Mouse (Mus musculus) spleen, adult 12 weeks (tissue): ENCODE data around the gene C130026I21Rik.
"Not testable (repeated sequence)": the region's sequence is repeated elsewhere in the genome, so short reads cannot be mapped to it uniquely, and the experiment has no call there.

Source experiments
- DNase-seq: peaks from one replicate; pipeline ENCODE4 v3.0.0; 2022; ENCODE audit warnings: low spot score

The C130026I21Rik gene

DNA sequence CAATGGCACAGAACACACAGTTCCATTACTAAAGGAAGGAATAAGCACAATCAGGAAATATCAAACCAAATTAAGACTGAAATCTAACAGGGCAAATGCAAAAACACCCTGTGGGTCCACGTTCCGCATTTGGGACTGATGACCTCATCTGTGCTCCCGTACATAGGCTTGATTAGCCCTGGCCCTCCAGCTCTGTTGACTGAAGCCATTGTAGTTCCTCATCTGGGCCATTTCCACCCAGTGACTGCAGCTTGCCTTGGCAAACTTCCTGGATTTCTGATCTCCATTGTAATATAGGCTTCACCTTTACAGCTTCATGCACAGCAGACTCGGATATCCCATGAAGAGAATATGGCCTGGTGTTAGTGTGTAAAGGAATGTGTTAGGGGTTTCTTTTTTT lies 148.5 kb downstream of the C130026I21Rik start:
- DNase-seq = not testable (repeated sequence)

DNA sequence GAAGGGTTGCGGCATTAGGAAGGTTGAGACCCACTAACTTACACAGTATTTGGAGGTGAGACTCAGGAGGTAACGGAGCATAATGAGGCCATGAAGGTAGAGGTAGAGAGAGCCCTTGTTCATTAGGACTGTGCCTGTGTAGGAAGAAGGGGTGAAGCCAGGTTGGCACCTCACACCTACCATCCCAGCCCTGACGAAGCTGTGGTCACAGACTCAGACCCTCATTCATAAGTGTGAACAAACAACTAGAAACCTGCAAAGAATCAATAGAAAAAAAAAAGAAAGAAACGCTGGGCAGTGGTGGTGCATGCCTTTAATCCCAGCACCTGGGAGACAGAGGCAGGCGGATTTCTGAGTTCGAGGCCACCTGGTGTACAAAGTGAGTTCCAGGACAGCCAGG lies 152.0 kb downstream of the C130026I21Rik start:
- not testable (repeated sequence) for DNase-seq

DNA sequence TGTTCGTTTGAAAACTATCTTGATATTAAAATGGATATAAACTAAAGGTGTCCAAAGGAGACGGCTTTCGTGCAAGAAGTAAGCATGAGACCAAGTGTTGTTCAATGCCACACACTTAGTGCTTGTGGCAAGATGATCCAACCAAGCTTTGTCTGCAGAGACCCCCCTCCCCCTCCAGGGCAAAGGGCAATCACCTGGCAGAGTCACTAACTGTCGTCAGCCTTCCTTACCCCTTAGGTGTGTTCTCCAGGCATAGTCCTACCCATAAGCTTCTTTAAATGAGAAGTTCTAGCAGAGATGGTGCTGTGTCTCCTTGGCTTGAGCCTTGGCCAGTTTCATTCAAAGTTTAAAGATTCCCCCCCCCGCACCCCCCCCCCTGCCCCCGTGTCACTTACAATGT lies 152.8 kb downstream of the C130026I21Rik start:
- not testable (repeated sequence) for DNase-seq

DNA sequence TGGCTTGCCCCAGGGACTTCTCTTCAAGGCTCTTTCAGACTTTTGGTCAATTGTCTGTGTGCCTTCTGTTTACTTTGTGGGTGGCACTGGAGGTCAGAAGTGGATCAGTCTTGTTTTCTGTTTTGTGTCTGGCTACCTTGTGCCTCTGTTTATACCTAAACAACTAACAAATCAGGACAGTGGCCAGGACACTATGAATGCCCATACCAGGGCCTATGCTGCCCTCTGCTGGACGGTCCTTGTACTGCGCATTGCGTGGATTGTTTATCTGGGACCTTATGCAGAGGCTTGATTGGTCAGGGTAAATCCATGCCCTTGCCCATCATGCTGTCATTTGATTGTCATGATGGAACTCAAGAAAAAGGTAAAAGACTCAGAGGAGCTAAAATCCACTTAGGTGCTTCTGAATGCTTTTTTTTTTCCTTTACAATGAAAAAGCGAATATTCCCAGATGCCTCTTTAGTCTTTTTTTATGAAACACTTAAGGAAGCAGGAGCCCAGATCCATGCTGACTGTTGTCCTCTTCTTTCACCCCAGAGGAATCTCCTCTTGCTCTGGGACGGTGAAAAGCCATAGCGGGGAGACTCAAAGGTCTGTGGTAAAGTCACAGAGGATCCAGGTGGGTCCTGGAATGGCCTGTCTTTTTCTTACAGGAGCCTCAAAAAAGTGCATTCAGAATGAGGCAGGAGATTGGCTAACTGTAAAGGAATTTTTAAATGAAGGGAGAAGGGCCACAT lies 155.5 kb downstream of the C130026I21Rik start:
- DNase-seq = not testable (repeated sequence)

DNA sequence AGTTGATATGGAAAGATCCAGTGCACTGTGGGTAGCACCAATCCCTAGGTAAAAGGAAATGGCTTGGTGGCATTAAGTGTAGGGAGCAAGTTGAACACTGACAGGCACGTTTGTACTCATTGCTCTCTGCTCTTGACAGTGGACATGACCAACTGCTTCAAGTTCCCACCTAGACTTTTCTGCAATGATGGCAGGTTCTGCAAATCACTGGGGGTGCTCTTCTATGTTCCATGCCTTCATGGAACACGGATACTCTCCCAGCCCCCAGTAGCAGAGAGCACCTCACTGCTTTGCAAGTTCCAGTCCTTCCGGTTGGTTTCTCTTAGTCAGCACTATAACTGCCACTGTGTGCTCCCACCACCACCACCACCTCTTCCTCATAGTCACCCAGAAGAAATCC lies 156.3 kb downstream of the C130026I21Rik start:
- not testable (repeated sequence) for DNase-seq

DNA sequence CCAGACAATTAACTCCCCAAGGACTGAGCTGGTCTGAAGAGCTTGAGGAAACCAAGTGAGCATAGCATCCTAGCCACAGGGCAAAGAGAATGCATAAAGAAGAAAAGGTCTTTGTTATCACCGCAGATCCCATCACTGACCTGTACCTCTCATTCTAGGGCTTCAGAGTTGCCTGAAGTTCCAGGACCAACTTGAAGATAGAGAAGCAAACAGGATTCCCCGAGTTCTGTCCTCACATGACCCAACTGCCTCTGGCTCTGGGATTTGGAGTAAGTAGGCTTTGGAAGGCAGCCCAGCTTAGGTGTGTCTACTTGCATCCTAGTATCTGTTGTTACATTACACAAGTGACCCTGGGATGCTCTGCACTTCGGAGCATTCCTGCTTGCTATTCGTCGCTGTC lies 157.5 kb downstream of the C130026I21Rik start:
- DNase-seq = not testable (repeated sequence)

DNA sequence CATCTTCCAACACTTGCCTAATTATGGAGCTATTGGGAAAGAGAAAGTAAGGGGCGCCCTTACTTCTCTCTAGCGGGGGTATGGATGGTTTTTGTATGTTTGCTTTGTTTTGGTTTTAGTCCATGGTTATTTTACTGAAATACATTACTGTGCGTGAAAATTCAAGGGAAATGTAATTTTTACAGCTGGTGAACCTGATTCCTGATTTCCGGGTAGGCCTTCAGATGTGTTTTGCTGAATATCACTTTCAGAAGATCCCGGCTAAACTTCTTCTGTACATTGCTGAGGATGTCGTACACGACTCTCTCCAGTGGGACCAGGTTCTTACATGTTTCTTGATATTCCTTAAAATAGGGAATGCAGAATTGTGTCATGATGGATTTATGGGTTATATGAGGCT lies 158.1 kb downstream of the C130026I21Rik start:
- DNase-seq = not testable (repeated sequence)

DNA sequence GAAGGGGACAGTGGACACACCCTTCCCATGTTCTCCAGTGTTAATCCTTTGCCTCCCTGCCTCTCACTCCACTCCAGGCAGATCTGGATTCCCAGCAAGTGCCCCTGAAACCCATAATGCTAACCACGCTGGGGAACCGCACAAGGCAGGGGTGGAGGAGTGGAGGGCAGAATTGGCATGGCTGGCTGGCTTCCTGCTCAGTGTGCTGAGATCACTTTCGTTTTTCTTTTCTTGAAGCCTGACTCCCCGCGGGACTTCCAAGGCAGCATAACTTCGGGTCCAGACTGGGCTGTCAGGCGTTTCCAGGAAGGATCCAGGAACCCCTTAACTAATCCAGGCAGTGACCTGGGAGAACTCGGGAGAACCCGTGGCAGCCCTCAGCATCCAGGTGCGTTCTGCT lies 158.8 kb downstream of the C130026I21Rik start:
- DNase-seq = peak; percentile 48

DNA sequence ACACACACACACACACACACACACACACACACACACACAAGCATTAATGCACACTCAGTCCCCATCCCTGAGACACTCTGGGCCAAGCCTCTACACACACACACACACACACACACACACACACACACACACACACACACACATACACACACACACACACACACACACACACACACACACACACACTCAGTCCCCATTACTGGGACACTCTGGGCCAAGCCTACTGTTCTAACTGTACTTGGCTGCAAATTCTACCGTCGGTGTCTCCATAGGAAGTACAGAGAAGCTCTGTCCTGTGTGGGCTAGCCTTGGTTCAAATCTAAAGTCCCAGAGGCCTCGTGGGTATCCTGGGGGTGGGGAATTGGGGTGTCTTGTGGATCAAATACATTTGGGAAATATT lies 159.5 kb downstream of the C130026I21Rik start:
- DNase-seq = not testable (repeated sequence)

DNA sequence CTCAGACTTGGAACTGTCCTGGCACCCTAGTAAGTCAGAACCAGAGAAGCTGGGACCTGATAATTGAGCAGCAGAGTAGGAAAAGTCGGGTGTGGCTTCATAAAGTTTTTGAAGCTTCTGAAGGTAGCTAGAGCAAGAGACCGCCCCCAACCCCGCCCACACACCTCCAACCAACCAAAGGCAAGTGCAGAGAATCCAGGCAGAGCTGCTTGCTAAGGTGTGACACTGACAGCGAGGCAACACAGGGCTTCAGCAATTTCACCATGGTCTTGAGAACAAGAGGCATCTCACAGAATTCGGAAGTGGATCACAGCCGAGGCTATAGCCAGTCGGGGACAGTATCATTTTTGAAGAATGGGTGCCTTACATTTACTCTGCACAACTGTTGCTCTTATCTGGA lies 160.6 kb downstream of the C130026I21Rik start, which contains the start of gene A530032D15Rik:
Gene A530032D15Rik, minus strand, starts transcription at position 101 of the 400 bp plus-strand sequence.
- DNase-seq = not testable (repeated sequence)

DNA sequence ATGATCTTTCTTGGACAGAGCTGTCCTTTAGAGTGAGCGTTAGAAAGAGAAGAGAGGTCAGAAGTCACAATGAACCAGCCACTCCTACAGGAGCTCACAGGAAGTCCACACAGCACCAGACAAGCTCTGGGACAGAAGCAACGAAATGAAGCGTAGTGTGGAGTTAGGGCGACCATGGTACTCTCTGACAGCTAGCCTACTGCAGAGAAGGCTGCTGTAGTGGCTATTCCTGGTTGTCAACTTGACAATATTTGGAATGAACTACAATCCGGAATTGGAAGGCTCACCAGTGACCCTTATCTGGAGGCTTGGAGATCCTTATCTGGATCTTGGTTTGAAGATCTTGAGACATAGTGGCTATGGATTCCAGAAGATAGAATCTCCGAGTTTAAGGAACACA lies 164.4 kb downstream of the C130026I21Rik start:
- not testable (repeated sequence) for DNase-seq

DNA sequence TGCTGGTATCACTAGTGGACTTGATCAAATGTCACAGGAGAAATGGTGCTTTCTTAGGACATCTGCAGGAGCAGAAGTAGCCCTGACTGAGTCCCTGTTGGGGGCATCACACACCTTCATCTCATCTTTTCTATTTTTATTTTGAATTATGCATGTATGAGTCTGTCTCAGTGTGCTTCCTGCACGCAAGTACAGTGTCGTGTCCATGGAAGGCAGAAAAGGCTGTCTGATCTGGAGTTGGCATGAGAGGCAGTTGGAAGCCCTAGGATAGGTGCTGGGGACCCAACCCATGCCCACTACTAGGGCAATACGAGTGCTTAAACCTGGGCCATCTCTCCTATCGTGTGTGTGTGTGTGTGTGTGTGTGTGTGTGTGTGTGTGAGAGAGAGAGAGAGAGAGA lies 165.0 kb downstream of the C130026I21Rik start:
- peak; percentile 23 for DNase-seq

DNA sequence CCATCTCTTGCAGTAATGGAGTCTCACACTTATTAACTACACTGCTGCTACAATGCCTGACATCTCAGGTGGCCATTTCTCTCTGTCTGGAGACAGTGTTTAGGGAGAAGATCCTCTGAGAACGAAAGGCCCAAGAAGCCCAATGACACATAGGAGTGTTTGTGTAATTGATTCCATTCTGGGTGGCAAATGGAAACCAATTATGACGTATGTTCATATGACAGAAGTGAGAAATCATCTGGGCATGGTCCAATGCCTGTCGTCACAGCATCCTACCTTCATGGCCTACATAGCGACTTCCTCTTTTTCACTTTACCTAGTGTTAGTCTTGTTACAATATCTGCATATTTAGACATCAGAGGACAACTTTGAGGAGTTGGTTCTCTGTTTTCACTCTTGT lies 168.6 kb downstream of the C130026I21Rik start:
- DNase-seq = peak; percentile 35

DNA sequence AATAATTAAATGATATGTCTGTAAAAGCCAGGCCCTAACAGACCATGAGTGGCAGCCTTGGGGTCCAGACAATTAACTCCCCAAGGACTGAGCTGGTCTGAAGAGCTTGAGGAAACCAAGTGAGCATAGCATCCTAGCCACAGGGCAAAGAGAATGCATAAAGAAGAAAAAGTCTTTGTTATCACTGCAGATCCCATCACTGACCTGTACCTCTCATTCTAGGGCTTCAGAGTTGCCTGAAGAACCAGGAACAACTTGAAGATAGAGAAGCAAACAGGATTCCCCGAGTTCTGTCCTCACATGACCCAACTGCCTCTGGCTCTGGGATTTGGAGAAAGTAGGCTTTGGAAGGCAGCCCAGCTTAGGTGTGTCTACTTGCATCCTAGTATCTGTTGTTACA lies 170.5 kb downstream of the C130026I21Rik start, which contains the start of gene Gm10553:
Gene Gm10553, plus strand, starts transcription at position 301 of the 400 bp plus-strand sequence.
- DNase-seq = not testable (repeated sequence)

DNA sequence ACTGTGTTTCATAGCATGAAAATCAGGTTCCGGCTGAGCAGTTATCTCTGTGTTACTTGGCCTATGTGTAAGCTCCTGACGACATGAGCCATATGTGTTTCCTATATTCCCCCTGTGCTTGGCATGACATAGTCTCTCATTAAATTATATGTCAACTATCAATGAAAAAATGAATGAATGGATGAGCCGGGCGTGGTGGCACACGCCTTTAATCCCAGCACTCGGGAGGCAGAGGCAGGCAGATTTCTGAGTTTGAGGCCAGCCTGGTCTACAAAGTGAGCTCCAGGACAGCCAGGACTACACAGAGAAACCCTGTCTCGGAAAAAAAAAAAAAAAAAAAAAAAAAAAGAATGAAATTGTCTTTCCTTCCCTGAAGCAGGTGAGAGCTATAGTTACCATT lies 171.3 kb downstream of the C130026I21Rik start:
- DNase-seq = not testable (repeated sequence)

DNA sequence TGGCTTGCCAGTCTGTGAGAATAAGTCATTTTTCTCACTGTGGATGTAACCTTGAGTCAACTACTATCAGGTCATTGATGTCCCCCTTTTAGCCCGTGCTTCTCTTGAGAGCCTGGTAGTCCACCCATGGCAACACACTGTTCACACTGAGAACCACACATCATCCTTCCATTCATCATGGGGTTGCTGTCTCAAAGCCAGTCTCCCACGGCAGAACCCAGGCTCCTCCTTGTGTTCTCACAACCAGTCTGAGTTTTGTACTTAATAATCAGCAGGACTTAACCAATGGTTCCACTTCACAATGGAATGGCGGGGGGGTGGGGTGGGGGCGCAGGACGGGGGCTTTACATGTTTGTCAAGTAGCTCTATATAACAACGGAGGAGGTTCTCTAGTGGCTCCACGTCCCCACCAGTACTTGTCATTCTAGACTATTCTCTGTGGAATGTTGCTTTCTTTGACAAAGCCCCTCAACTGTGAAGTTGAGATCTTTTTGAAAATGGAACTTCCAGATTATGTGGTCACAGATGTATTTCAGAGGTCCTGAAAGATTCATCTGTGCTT lies 177.3 kb downstream of the C130026I21Rik start:
- not testable (repeated sequence) for DNase-seq

DNA sequence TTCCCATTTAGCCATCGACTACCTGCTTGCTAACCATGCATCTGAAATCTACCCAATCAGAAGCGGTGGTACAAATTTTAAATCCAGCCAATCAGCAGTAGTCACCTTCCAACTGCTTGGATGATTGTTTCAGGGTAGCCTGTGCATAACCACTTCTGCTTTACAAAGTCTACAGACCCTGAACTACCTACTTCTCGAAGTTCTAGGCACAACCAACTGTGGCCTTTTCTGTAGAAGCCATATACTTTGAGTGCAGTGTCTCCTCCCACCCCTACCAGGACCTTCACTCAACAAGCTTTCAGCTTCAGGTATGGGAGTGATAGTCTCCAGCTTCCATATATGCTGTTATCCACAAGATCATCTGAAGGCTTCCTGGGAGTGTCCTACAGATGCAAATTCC lies 178.2 kb downstream of the C130026I21Rik start:
- DNase-seq = not testable (repeated sequence)

DNA sequence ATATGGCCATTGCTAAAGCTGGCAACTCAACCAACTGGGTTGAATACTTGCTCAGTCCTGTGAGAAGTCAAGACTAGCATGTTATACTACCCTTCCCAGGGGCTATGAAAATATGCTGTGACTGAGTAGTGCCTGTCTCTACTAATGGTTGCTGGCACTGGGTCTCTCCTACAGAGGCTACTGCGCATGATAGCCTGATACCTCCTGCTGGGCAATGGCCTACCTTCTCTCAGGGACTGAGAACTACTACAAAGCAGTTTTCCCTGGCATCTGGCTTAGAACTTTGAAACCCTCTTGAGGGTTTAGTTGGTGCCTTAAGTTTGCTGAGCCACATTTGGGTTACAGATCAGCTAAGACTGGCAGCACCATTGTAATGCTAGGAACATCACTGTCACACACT lies 184.2 kb downstream of the C130026I21Rik start:
- not testable (repeated sequence) for DNase-seq

DNA sequence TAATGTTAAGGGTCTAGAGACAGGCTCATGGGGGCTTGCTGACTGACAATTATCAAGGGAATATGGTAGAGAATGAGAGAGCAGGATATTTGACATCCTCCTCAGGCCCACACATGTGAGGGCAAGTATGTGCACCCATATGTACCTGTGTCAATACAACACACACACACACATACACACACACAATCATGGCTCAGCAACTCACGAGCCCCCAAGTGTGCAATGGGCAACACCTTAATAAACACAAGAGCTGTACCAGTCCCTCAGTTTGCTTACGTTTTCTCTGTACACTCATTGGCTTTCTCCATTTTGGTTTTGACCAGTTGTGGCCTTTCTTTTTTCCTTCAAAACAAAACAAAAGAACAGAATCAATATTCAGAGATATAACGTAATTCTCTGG lies 185.6 kb downstream of the C130026I21Rik start:
- DNase-seq = not testable (repeated sequence)

DNA sequence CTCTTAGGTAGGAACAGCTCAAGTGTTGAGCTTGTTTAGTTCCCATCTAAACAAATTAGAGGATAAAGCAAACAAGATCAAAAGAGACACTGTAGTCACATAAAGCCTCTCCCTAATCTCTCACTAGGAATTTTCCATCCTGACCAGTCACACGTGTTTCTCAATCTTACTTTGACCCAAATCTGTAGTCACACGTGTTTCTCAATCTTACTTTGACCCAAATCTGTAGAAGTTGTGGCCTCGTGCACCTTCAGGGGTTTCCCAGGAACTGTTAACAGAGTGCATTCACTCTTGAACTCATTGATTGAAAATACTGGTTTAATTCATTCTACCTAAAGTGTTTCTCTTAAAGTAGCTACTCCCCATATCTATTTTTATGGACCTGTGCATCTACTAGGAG lies 197.3 kb downstream of the C130026I21Rik start:
- DNase-seq = not testable (repeated sequence)

DNA sequence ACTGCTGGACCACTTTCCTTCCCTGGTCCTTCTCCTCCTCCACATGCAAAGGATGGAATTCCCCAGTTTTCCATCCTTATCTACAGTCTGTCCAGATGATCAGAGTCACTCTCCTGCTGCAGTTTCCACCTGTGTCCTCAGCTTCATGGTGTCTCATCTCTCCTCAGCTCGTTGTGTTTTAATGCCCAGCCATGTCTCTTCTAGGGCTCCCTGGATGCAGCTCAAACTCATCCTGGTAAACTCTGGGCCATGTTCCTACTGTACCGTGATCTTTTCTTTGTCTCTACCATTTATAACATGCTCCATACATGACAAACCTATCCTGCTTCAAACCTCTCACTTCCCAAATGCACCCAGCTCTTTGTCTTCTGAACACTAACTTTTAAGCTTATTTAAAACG lies 198.7 kb downstream of the C130026I21Rik start:
- not testable (repeated sequence) for DNase-seq

DNA sequence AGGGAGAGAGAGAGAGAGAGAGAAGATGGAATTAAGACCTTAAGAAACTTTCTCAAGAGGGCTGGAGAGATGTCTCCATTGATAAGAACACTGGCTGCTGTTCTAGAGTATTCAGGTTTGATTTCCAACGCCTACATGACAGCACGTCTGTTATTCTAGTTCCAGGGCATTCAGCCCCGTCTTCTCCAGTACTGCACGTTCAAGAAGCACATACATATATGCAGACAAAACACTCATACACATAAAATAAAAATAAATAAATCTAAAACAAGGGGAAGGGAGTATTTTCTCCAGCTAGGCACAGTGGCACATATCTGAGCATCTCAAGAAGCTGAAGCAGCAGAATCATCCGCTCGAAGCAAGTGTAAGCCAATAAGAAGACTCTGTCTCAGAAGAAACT lies 234.6 kb downstream of the C130026I21Rik start:
- DNase-seq = not testable (repeated sequence)

DNA sequence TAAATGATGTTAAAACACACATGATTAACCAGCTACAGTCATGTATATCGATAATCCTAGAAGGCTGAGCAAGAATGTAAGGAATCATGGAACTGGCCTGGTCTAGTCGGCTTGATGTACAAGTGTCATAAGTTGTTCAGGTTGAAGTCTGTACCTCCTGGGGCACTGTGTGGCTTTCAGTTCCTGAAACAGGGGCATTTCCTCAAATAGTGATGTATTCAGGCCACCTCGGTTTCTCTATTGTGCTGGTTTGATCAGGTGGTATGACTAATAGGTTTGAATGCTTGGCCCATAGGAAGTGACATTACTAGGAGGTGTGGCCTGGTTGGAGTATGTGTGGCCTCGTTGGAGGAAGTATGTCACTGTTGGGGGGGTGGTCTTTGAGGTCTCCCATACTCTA lies 236.0 kb downstream of the C130026I21Rik start:
- DNase-seq = not testable (repeated sequence)
